19 mouse cellular contexts compared by ENCODE assay signal in genomic region chr8:4189031-4189722, GRCm38 (mm10). TPM values are rescaled to one million over a fixed set of nuclear protein-coding genes. Genes with fewer than 3 reads are reported as not detected.
DNase-seq lines count a peak whose midpoint lies in the region; ATAC-seq lines count a peak whose summit lies in the region.
"Had no signal": no experiment of that assay in that cellular context is flagged by ENCODE, and none has a peak within 500 bp of the region (broad histone marks: within the 10 kb centered on the region; RNA-seq: fewer than 3 reads in every experiment).

No protein-coding gene starts in this region.

- no peak for DNase-seq in heart, embryonic 10.5 days (ENCODE audit: low spot score)
- no peak for DNase-seq in heart, postnatal 10 days
- peak; percentile 33 for DNase-seq in spleen, adult 12 weeks (ENCODE audit: low spot score)
- no peak for DNase-seq in spleen, postnatal 14 days (ENCODE audit: low spot score in 2 of 2)
- peak; percentile 43 to 66 for DNase-seq in spleen, postnatal 4 days (ENCODE audit: low spot score in 2 of 2)
- no peak for DNase-seq in retina, postnatal 1 day
- DNase-seq in kidney, adult 18-20 months, result no peak
- DNase-seq: cerebellum, adult 11-12 months; heart, adult 11 months; heart, postnatal 4 days; lung, adult 18-20 months; lung, postnatal 36 days; midbrain, embryonic 14.5 days; thymus, postnatal 25 days had no signal

- peak; percentile 98 for ATAC-seq in liver, embryonic 12.5 days
- ATAC-seq: Patski had no signal

- no peak overlapping the region for H3K4me3 ChIP-seq in heart, embryonic 10.5 days
- peak overlapping the region; percentile 17; the same call in 1 of the 2 replicates for H3K4me3 ChIP-seq in liver, embryonic 12.5 days
- H3K4me3 ChIP-seq: embryonic facial prominence, embryonic 12.5 days had no signal

- intact Hi-C loops in heart, postnatal 10 days (cut with DNase I), result no loop called here

- WGBS in heart, embryonic 10.5 days, result 21% methylated on average over 3 of the region's 3 CpGs
- 16% methylated on average over 3 of the region's 3 CpGs for WGBS in liver, embryonic 12.5 days (ENCODE audit: insufficient replicate concordance)

- H3K27me3 ChIP-seq in heart, embryonic 10.5 days (ENCODE audit: insufficient read depth, poor library complexity, severe bottlenecking), result peaks cover 11% of the 10 kb centered on the region; the same call in 1 of the 2 replicates
- H3K27me3 ChIP-seq in liver, embryonic 12.5 days (replicated peaks), result peaks cover under 1% of the 10 kb centered on the region; the same call in 1 of the 2 replicates
- H3K27me3 ChIP-seq: embryonic facial prominence, embryonic 12.5 days; Patski had no signal

- no peaks in the 10 kb centered on the region for H3K9me3 ChIP-seq in heart, embryonic 10.5 days
- H3K9me3 ChIP-seq in liver, embryonic 12.5 days (replicated peaks), result no peaks in the 10 kb centered on the region
- H3K9me3 ChIP-seq: embryonic facial prominence, embryonic 12.5 days had no signal

- H3K4me2 ChIP-seq in liver, embryonic 12.5 days, result peak overlapping the region; percentile 64
- H3K4me2 ChIP-seq: embryonic facial prominence, embryonic 12.5 days had no signal

- H3K36me3 ChIP-seq in heart, embryonic 10.5 days, result peaks cover 16% of the 10 kb centered on the region
- peaks cover 8% of the 10 kb centered on the region; the same call in 1 of the 2 replicates for H3K36me3 ChIP-seq in liver, embryonic 12.5 days

- H3K9ac ChIP-seq in liver, embryonic 12.5 days, result peak overlapping the region; percentile 65
- H3K9ac ChIP-seq: embryonic facial prominence, embryonic 12.5 days had no signal

- H3K27ac ChIP-seq in heart, embryonic 10.5 days, result peak overlapping the region; percentile 63; the same call in 1 of the 2 replicates
- H3K27ac ChIP-seq in liver, embryonic 12.5 days, result peak overlapping the region; percentile 87
- H3K27ac ChIP-seq: embryonic facial prominence, embryonic 12.5 days; kidney, postnatal 0 days had no signal

- H3K4me1 ChIP-seq in heart, embryonic 10.5 days, result peaks cover 12% of the 10 kb centered on the region
- H3K4me1 ChIP-seq in liver, embryonic 12.5 days, result peaks cover 36% of the 10 kb centered on the region

RNA-seq across cellular contexts. Expression of gene Evi5l, which starts 22.8 kb away (rescaled TPM):
- polyA plus RNA-seq in heart, embryonic 10.5 days (2016; fragmentation: Nextera tagmentation; extraction: Ambion mirVana), result 16.1 and 18.8 TPM in 2 replicates
- 10 to 100 TPM; 23.6 to 24.2 TPM for total RNA-seq in heart, postnatal 10 days (2021)
- polyA plus RNA-seq in liver, embryonic 12.5 days (2016; fragmentation: Nextera tagmentation; extraction: Ambion mirVana), result 8.0 and 8.6 TPM in 2 replicates

RNA-seq across cellular contexts. Expression of gene Prr36, which starts 28.1 kb away (rescaled TPM):
- polyA plus RNA-seq in heart, embryonic 10.5 days (2016; fragmentation: Nextera tagmentation; extraction: Ambion mirVana), result 0.55 and 1.5 TPM in 2 replicates
- total RNA-seq in heart, postnatal 10 days (2021), result under 1 TPM in 1 of 2 experiments, not detected in 1; 0.05 TPM
- polyA plus RNA-seq in liver, embryonic 12.5 days (2016; fragmentation: Nextera tagmentation; extraction: Ambion mirVana), result 0.25 and 0.43 TPM in 2 replicates

RNA-seq across cellular contexts. Expression of gene Lrrc8e, which starts 37.5 kb away (rescaled TPM):
- polyA plus RNA-seq in heart, embryonic 10.5 days (2016; fragmentation: Nextera tagmentation; extraction: Ambion mirVana), result 0.19 and 0.20 TPM in 2 replicates
- under 1 TPM; 0.12 to 0.42 TPM for total RNA-seq in heart, postnatal 10 days (2021)
- 0.18 and 0.37 TPM in 2 replicates for polyA plus RNA-seq in liver, embryonic 12.5 days (2016; fragmentation: Nextera tagmentation; extraction: Ambion mirVana)
- total RNA-seq: left cerebral cortex, postnatal 36 days had no signal
- polyA plus RNA-seq: midbrain, embryonic 14.5 days had no signal

RNA-seq across cellular contexts. Expression of gene Map2k7, which starts 49.4 kb away (rescaled TPM):
- polyA plus RNA-seq in heart, embryonic 10.5 days (2016; fragmentation: Nextera tagmentation; extraction: Ambion mirVana), result 27.5 and 30.0 TPM in 2 replicates
- 10 to 100 TPM; 66.6 to 74.1 TPM for total RNA-seq in heart, postnatal 10 days (2021)
- polyA plus RNA-seq in liver, embryonic 12.5 days (2016; fragmentation: Nextera tagmentation; extraction: Ambion mirVana), result 18.0 and 21.1 TPM in 2 replicates

RNA-seq across cellular contexts. Expression of gene Gm49320, which starts 49.5 kb away (rescaled TPM):
- 0.59 TPM in 1 of 2 replicates, not detected in the other for polyA plus RNA-seq in heart, embryonic 10.5 days (2016; fragmentation: Nextera tagmentation; extraction: Ambion mirVana)
- under 1 TPM in 1 of 2 experiments, not detected in 1; 0.57 TPM for total RNA-seq in heart, postnatal 10 days (2021)
- 0.18 and 0.43 TPM in 2 replicates for polyA plus RNA-seq in liver, embryonic 12.5 days (2016; fragmentation: Nextera tagmentation; extraction: Ambion mirVana)
- polyA plus RNA-seq: Patski had no signal

Comparison
In these comparisons a context has a peak if more than half of its experiments do, and no peak if none do; other contexts are left out.
1. DNase-seq: peak in spleen, adult 12 weeks (single experiment) and spleen, postnatal 4 days (2 of 2); none in heart, embryonic 10.5 days (single experiment), heart, postnatal 10 days (0 of 2), spleen, postnatal 14 days (0 of 2), retina, postnatal 1 day (single experiment) and kidney, adult 18-20 months (single experiment).